Mouse (Mus musculus): ENCODE measurements at regions not wholly inside any gene's neighbourhood (a gene's known extent, or its start where the extent isn't known, plus 50 kb on each side); places are given as distances from the start of the nearest gene placed in this dataset.

- Histone ChIP-seq H3K79me2 (ENCODE audit: control insufficient read depth, insufficient read depth) (no peaks in the 10 kb centered on the region), H3ac (ENCODE audit: control insufficient read depth, insufficient read length) (no peak overlapping the region), H3K4me3 (no peak overlapping the region), H3K4me2 (ENCODE audit: low read depth) (no peak overlapping the region), H3K36me3 (ENCODE audit: control insufficient read depth, insufficient read depth) (no peaks in the 10 kb centered on the region), H3K27me3 (ENCODE audit: control insufficient read depth, insufficient read depth, insufficient read length) (no peaks in the 10 kb centered on the region)
- TF ChIP-seq POLR2AphosphoS2 (IDR thresholded peaks at IDR 0.05; ENCODE audit: insufficient read length, low read depth) (no peak), MAX (IDR thresholded peaks at IDR 0.05; ENCODE audit: low read depth) (no peak), MYOG (IDR thresholded peaks at IDR 0.05; ENCODE audit: control insufficient read depth in 1 of 3, insufficient read depth in 1 of 3, insufficient read length in 2 of 3, low read depth in 2 of 3) (no peak), SRF (IDR thresholded peaks at IDR 0.05; ENCODE audit: control insufficient read depth, insufficient read length, low read depth) (no peak), REST (IDR thresholded peaks at IDR 0.05; ENCODE audit: insufficient read depth, insufficient read length) (no peak), MYOD1 (IDR thresholded peaks at IDR 0.05; ENCODE audit: control insufficient read depth in 1 of 3, insufficient read length in 2 of 3, low read depth in 2 of 3) (no peak), USF1 (IDR thresholded peaks at IDR 0.05; ENCODE audit: low read depth) (no peak), TCF3 (IDR thresholded peaks at IDR 0.05; ENCODE audit: insufficient read length, low read depth) (no peak), TCF12 (IDR thresholded peaks at IDR 0.05; ENCODE audit: insufficient read depth, poor library complexity, severe bottlenecking) (no peak), POLR2A (IDR thresholded peaks at IDR 0.05; ENCODE audit: insufficient read length, low read depth) (no peak), E2F4 (IDR thresholded peaks at IDR 0.05; ENCODE audit: insufficient read depth) (no peak), CEBPB (IDR thresholded peaks at IDR 0.05; ENCODE audit: insufficient read depth, poor library complexity, severe bottlenecking) (no peak; the same call in 1 of the 2 replicates)
Measured at GRCm38 (mm10) chr5:47479908-47480307, 503.0 kb upstream of the Slit2 start.

DNA sequence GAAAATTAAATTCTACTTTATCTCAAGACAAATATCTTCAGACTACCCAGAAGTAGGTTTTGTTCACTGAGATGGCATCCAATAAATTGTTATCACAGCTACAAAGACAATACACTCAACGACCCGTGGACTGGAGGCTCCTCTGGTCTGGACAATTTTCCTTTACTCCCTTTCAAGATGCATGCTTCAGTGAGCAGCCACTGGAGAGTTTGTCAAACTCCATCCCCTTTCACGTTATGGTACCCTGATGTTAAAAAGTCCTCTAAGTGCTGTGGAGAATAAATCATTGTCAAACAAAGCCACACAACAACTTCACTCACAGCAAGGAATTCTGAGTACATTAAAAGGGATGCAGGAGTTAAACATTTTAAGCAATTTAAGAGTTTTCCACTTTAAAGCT is 486.7 kb upstream of the Slit2 start:
- H3K4me3 ChIP-seq = no peak overlapping the region
- H3K27me3 ChIP-seq (ENCODE audit: control insufficient read depth, insufficient read depth, insufficient read length) = no peaks in the 10 kb centered on the region
- H3K36me3 ChIP-seq (ENCODE audit: control insufficient read depth, insufficient read depth) = no peaks in the 10 kb centered on the region
- H3K4me2 ChIP-seq (ENCODE audit: low read depth) = no peak overlapping the region
- H3K79me2 ChIP-seq (ENCODE audit: control insufficient read depth, insufficient read depth) = no peaks in the 10 kb centered on the region
- TF ChIP-seq MYOD1 (IDR thresholded peaks at IDR 0.05; ENCODE audit: control insufficient read depth in 1 of 3, insufficient read length in 2 of 3, low read depth in 2 of 3) = no peak
- TF ChIP-seq POLR2AphosphoS2 (IDR thresholded peaks at IDR 0.05; ENCODE audit: insufficient read length, low read depth) = no peak
- TF ChIP-seq TCF3 (IDR thresholded peaks at IDR 0.05; ENCODE audit: insufficient read length, low read depth) = no peak
- no peak for TF ChIP-seq REST (IDR thresholded peaks at IDR 0.05; ENCODE audit: insufficient read depth, insufficient read length)
- TF ChIP-seq MAX (IDR thresholded peaks at IDR 0.05; ENCODE audit: low read depth) = no peak
- TF ChIP-seq USF1 (IDR thresholded peaks at IDR 0.05; ENCODE audit: low read depth) = no peak
- no peak for TF ChIP-seq MYOG (IDR thresholded peaks at IDR 0.05; ENCODE audit: control insufficient read depth in 1 of 3, insufficient read depth in 1 of 3, insufficient read length in 2 of 3, low read depth in 2 of 3)
- TF ChIP-seq POLR2A (IDR thresholded peaks at IDR 0.05; ENCODE audit: insufficient read length, low read depth) = no peak
- no peak for TF ChIP-seq CEBPB (IDR thresholded peaks at IDR 0.05; ENCODE audit: insufficient read depth, poor library complexity, severe bottlenecking)
- TF ChIP-seq E2F4 (IDR thresholded peaks at IDR 0.05; ENCODE audit: insufficient read depth) = no peak
- no peak for TF ChIP-seq TCF12 (IDR thresholded peaks at IDR 0.05; ENCODE audit: insufficient read depth, poor library complexity, severe bottlenecking)
- TF ChIP-seq SRF (IDR thresholded peaks at IDR 0.05; ENCODE audit: control insufficient read depth, insufficient read length, low read depth) = no peak
- H3ac ChIP-seq (ENCODE audit: control insufficient read depth, insufficient read length) = no peak overlapping the region

DNA sequence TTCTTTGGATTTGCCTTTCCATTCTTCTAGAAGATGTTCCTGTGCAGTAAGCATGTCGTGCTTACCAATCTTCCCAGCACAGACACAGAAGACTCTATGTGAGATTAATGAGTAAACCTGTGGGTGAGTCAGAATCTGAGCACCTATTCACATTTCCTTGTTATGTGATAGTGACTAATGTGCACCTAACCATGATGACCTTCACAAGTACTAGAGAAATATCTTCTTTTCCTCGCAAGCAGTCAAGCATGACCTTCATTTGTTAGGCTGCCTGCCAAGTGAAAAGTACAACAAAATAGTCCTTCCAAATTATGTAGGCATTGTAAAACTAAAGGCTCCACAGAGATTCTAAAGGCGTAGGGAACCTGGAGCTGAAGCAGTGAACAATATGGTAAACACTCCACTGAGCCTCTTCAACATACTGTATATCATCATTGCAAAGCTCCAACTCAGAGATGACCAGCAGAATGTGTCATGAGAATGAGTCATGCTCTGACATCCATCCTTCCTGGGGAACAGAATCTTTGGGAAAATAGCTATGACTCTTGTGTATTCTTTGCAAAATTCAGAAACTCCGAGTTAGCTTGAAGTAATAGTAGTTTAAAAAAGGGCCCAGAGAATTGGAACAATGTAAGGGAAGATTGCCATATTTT is 480.0 kb upstream of the Slit2 start:
- TF ChIP-seq CEBPB (IDR thresholded peaks at IDR 0.05; ENCODE audit: insufficient read depth, poor library complexity, severe bottlenecking) (no peak), USF1 (IDR thresholded peaks at IDR 0.05; ENCODE audit: low read depth) (no peak), MYOG (IDR thresholded peaks at IDR 0.05; ENCODE audit: control insufficient read depth in 1 of 3, insufficient read depth in 1 of 3, insufficient read length in 2 of 3, low read depth in 2 of 3) (no peak), E2F4 (IDR thresholded peaks at IDR 0.05; ENCODE audit: insufficient read depth) (no peak), MAX (IDR thresholded peaks at IDR 0.05; ENCODE audit: low read depth) (no peak)
- H3K36me3 ChIP-seq (ENCODE audit: control insufficient read depth, insufficient read depth) = no peaks in the 10 kb centered on the region
- no peaks in the 10 kb centered on the region for H3K27me3 ChIP-seq (ENCODE audit: control insufficient read depth, insufficient read depth, insufficient read length)
- H3K4me2 ChIP-seq (ENCODE audit: low read depth) = no peak overlapping the region
- H3ac ChIP-seq (ENCODE audit: control insufficient read depth, insufficient read length) = no peak overlapping the region
- no peak overlapping the region for H3K4me3 ChIP-seq
- no peaks in the 10 kb centered on the region for H3K79me2 ChIP-seq (ENCODE audit: control insufficient read depth, insufficient read depth)

DNA sequence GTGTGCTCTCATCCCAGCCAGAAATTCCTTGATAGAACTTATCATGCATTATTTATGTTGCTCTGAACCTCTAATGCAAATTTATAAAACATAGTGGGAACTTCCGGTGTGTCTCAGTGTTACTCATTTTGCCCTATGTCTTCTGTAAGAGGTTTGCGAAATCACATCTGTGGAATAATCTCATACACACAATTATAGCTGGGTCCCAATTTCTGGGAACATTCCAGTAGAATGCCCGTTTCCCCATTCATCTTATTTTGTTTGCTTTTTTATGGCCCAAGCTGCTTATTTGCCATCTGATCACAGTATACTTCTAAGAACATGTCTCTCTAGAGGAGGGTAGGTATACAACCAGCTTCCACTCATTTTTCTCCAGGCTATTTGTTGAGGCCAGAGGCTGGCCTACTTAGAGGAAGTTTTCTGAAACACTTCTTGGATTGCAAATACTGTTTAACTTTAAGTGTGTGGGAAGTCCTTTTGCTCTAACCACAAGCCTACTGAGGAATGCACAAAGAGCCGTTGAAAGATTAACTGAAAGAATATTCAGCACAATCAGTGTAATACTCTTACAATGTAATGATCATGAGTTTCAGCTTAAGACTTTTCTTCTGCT is 474.1 kb upstream of the Slit2 start:
- Histone ChIP-seq H3ac (ENCODE audit: control insufficient read depth, insufficient read length) (no peak overlapping the region), H3K4me3 (no peak overlapping the region), H3K36me3 (ENCODE audit: control insufficient read depth, insufficient read depth) (no peaks in the 10 kb centered on the region), H3K79me2 (ENCODE audit: control insufficient read depth, insufficient read depth) (no peaks in the 10 kb centered on the region), H3K4me2 (ENCODE audit: low read depth) (no peak overlapping the region), H3K27me3 (ENCODE audit: control insufficient read depth, insufficient read depth, insufficient read length) (no peaks in the 10 kb centered on the region)
- TF ChIP-seq CEBPB (IDR thresholded peaks at IDR 0.05; ENCODE audit: insufficient read depth, poor library complexity, severe bottlenecking) (peak; percentile 81), POLR2A (IDR thresholded peaks at IDR 0.05; ENCODE audit: insufficient read length, low read depth) (no peak)
